Mouse (Mus musculus) ES-Bruce4 (cell line): ENCODE results near the gene Ly6g.

ENCODE experiments used
- CTCF ChIP-seq: IDR thresholded peaks from one replicate; pipeline ENCODE4 v1.8.1; 2011; ENCODE audit warnings: low read depth, low read length
- EP300 ChIP-seq: IDR thresholded peaks from 2 replicates; pipeline ENCODE4 v1.6.1; 2011; ENCODE audit warnings: low read depth, low read length; ENCODE audit not compliant: insufficient read depth
- POLR2A ChIP-seq: IDR thresholded peaks from one replicate; pipeline ENCODE4 v1.8.1; 2011; ENCODE audit warnings: low read length; ENCODE audit not compliant: insufficient read depth

DNA sequence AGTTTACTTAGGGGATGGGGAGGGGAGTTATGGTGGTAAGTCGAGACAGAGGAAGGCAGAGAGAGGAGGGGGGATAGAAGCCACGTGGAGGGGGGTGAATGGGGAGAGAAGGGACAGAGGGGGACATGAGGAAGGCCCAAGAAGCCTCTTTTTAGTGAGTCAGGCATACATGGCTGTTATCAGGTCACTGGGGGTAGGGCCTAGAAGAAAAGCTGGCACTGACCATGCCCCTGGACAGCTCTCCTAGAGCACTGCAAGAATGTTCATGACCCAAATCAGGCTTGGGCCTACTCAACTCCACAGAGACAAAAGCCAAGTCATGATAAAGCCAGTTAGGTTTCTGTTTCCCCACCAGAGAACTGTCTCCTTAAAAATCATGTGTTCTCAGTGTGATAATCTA, 31.3 kb downstream of the Ly6g start:
- TF ChIP-seq CTCF = no peak
- no peak for TF ChIP-seq EP300
- no peak for TF ChIP-seq POLR2A
